Mouse (Mus musculus): ENCODE data around the gene Gpr119.
A peak's percentile ranks its signal among the peaks of the same experiment; 100 is the strongest.

The Gpr119 gene

DNA sequence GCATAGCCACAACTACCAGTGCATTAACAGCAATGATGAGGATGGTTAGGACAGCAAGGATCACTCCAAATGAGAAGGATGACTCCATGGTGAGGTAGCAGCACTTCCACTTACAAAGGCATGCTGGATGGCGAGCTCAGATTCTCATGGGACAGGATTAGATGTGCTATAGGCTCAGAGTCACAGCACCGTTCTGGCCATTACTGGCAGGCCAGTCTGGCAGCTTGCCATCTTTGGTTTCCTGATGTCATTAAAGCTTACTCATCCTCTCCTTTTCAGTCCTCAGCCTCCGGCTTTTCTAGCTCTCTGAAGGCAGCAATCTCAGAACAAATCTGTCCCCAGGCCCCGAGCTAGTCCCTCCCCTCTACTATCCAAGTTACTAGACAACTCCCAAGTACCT, at the start of gene Gpr119:
Gene Gpr119, minus strand, starts transcription at position 308 of the 400 bp plus-strand sequence.
- DNase-seq: no peak

DNA sequence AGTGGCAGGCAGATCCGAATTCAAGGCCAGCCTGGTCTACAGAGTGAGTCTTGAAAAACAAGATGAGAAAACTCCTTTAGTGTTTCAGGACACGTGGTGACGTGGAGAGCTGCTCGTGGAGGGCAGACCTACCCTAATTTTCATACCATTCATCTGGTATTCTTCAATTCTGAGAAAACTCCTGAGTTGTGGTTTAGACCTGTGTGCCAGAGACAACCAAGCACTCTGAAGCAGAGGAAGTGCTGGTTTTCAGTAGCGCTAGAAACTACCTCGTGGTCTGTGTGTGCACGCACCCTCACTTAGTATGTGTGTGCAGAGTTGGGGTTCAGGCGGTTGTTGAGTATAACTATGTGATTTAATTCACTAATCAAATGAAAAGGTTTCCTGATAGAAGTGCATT, 38.6 kb upstream of the Gpr119 start:
- no peak for DNase-seq

DNA sequence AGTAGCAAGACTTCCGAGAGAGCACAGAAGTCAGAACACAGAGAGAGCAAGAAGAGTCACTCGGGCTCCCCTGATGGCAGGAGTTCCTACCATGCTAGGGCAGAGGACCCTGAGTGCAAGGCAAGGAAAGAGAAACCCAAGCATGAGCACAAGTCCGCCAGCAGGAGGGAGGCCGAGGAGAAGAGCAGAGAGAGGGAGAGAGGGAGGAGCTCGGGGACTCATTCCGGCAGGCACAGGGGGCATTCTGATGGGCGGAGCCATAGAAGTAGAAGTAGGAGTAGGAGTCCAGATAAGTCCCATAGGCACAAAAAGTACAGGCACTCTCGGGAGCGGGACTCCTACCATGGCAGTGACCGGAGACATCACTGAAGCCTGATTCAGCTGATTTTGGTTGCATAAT, 35.4 kb upstream of the Gpr119 start:
- DNase-seq: no peak

DNA sequence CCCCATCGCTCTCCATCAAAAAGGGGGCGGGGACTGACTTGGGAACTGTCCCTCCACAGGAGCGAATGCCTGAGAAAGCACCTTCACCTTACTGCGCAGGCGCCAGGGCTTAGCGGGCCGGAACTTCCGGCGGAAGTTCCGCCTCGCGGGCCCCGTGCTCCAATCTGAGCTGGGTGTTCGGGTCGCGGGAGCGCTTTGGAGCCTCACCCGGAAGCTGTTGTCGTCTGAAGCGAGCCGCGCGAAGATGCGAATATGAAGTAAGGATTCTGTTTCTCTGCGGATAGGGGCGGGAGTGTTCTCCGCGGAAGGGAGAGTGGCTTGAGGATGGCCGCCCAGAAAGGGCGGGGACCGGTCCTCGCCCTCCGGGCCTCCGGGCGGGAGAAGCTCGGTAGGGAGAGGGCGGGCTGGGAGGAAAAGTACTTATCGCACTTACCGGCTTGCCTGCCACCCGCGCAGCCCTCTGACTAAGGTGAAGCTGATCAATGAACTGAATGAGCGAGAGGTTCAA, 20.6 kb upstream of the Gpr119 start, which contains the start of gene Rbmx2:
Gene Rbmx2, plus strand, starts transcription at position 141 of the 508 bp plus-strand sequence.
- peak; percentile 92 for DNase-seq

DNA sequence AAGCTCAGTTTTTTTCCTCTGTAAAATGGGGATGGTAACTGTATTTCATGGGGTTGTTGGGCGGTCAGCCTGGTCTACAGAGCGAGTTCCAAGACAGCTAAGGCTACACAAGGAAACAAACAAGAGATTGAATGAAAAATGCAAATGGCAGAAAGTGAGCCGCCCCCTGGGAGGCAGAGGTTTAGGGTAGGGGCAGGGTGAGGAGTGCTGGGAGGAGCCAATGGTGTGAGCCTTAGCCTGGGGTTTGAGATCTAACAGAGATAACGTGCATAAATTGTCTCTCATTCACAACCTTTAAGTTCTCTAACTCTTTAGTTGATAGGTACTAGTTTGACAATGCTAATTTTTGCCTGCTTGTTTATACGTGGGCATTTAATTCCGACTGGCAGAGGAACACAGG, 20.2 kb upstream of the Gpr119 start:
- no peak for DNase-seq

DNA sequence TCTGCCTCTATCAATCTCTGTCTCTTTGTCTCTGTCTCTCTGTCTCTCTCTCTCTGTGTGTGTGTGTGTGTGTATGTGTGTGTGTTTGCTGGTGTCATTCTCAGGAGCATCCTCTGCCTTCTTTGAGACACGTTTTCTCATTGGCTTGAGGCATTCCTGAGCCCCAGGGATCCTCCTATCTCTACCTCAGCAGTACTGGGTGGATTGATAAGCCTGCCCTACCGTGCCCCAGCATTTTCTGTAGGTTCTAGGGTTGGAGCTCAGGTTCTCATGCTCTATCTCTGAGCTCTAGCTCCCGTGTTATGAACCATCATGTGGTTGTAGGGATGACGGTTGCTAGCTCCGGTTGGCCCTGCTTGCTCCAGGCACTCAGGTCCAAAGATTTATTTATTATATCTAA, 9.6 kb upstream of the Gpr119 start:
- no peak for DNase-seq

DNA sequence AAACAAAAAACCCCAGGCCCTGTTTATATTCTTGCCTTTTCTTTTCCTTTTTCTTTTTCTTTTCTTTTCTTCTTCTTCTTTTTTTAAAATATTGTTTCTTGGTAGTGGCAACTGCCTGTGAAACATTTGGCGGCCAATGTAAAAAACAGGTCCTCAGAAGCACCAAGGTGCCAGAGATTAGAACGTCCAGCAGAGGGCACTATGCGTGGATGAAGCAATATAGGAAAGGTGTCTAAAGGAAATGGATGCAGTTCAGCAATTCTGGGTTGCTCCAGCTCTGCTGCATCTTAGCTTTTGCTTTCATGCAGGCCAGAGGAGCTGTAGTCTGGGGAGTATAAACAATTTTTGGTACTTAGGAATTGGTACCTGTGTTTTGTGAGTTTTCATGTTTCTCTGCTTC, 9.2 kb upstream of the Gpr119 start:
- DNase-seq: peak; percentile 49

DNA sequence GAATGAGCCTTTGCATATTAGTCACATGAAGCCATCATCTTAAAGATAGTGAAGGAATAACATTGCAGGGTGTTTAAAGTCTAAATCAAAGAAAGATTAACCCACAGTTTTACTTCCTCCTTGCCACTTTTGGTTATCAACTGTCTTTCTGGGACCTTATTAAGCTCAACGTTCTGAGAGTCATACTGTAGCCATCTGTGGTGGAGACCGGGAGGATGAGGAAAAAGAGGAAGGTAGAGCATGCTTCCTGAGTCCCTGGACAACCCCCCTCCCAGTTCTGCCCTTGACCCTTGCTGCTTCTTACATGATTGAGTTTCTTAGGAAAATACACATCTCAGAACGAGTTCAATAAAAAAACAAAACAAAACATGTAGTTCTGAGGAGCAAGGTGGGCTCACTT, 2.6 kb downstream of the Gpr119 start:
- DNase-seq: no peak

DNA sequence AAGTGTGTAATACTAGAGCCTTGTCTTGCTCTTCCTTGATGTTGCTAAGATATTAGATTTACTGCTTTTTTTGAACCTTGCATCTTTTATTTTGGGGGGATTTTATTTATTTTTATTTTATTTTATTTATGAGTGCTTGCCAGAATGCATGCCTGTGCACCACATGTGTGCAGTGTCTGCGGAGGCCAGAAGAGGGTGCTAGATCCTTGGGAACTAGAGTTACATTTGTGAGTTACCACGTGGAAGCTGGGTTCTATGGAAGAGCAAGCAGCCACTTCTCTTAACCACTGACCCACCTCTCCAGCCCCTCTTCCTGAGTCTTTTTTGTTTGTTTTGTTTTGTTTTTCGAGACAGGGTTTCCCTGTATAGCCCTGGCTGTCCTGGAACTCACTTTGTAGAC, 4.7 kb downstream of the Gpr119 start:
- DNase-seq: no peak

DNA sequence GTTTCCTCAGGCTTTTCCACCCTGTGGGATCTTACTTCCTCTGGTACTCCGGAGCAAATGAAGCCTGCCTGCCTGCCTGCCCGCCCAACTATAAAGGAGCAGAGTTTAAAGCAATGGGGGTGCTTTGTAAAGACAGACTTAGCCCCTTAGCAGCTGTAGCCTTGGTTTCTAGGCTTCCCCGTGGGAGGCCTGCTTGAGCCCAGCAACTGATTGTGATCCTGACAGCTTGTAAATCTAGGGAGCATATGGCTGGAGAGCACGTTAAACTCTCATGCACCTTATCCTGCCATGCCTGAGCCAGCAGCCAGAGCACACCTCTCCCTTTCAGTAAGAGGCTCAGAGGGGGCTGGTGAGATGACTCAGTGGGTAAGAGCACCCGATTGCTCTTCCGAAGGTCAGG, 7.5 kb downstream of the Gpr119 start:
- no peak for DNase-seq

DNA sequence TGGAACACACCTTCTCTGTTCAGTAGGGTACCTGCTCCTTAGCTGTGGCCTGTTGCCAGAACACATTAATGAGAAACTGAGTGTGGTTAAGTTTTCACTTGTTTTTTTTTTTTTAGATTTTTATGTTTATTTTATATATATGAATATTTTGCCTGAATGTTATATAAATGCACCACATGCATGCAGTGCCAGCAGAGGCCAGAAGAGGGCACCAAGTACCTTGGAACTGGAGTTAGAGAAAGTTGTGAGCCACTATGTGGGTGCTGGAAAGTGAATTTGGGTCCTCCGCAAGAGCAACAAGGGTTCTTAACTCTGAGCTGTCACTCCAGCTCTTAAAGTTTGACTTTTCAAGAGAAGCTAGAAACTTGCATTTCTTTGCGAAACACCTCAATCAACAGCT, 30.2 kb downstream of the Gpr119 start:
- DNase-seq: peak; percentile 61

DNA sequence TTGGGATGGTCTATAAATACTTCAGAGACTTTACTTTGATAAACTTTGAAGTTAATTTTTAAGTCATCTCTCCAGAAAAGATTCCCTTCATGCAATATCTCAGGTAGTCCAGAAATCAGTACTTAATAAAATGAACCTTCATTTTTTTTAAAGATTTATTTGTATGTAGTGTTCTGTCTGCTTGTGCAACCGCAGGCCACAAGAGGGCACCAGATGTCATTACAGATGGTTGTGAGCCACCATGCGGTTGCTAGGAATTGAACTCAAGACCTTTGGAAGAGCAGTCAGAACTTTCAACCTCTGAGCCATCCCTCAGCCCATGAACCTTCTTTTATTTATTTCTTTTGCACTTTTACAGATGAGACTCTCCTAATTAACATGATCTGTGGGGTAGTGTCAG, 37.2 kb downstream of the Gpr119 start:
- no peak for DNase-seq

DNA sequence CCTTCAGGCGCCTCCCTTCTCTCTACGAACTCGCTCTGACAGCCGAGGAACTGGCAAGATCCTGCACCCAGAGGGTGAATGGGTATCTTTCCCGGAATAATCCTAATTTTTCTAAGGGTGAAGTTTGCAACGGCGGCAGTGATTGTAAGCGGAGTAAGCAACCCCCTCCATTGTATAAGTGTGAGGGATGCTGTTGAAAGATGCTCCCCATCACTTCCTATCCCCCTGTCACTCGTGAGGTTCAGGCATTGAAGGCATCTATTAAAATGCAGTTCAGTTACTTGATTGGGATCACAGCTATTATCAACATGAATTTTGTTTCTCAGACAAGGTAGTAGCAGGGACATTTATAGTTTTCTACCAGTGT, 50.2 kb downstream of the Gpr119 start:
- no peak for DNase-seq

DNA sequence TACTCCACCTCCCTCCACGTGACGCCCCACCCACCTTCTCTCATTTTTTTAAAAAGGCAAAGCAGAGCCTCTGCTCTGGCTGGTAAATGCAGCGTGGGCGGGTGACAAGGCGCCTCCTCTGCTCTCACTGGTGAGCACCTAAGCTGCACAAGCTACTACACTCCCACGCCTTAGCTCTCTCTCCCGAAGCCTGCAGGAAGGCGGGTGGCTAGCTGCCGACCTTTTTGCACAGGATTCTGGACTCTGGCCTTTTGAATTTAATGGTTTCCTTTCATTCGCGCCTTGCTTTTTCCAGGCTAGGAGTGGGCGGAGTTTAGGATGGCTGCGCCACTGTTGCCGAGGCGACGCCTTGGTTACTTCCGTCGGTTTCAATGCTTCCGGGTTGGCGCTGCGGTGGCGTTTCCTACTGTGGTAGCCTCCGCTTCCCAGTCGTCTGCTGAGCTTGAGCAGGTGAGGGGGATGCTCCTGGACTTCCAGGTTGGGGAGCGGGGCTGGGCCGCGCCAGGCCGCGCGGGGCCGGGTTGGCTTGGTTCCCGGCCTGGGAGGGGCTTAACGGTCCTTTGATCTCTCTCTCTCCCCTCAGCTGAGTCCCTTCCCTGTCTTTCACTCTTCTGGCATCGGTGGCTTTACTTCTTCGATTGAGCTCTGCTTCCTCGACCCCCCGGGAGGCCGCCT, 50.8 kb downstream of the Gpr119 start, which contains the start of gene Slc25a14:
Gene Slc25a14, plus strand, starts transcription at position 35 of the 675 bp plus-strand sequence.
- DNase-seq: peak; percentile 78

DNA sequence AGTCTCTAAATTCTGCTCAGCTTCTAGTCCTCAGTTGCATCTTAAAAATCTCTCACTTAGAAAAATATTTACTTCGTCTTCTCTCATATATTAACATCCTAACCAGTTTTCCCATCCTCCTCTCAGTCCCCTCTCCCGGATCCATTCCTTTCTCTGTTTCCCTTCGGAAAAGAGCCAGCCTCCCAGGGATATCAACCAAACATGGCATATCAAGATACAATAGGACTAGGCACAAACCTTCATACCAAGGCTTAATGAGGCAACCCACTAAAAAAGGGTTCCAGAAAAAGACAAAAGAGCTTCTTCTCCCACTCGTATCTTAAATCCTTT, 51.3 kb downstream of the Gpr119 start:
- no peak for DNase-seq
